Mouse (Mus musculus) macrophage (primary cell): Measurements from ENCODE around the gene Fitm1. TPM values are rescaled to one million over a fixed set of nuclear protein-coding genes. Genes with fewer than 3 reads are reported as not detected.

Source experiments
- H3K27ac ChIP-seq: fragments of 350-480 bp; formaldehyde crosslinking; 2 replicates; pipeline ENCODE4 v1.9.0; 2021
- H3K36me3 ChIP-seq: fragments of 350-480 bp; formaldehyde crosslinking; 2 replicates; pipeline ENCODE4 v1.9.0; 2021; ENCODE audit errors: inconsistent target
- H3K4me3 ChIP-seq: fragments of 350-480 bp; formaldehyde crosslinking; 2 replicates; pipeline ENCODE4 v1.9.0; 2021; ENCODE audit errors: inconsistent target
- H3K79me2 ChIP-seq: fragments of 350-480 bp; formaldehyde crosslinking; 2 replicates; pipeline ENCODE4 v1.9.0; 2021; ENCODE audit errors: inconsistent target
- WGBS: methylation state at CpG from one replicate; pipeline ENCODE4 v1.1.7; 2026; ENCODE audit warnings: inconsistent platforms; ENCODE audit not compliant: missing documents; 5-methylcytosine and 5-hydroxymethylcytosine counted together
- polyA plus RNA-seq: library from polyadenylated mRNA; stranded (reverse); fragments of 250-400 nt; gene quantifications from 3 replicates; pipeline ENCODE4 v1.2.4, GENCODE M21; 2018; ENCODE audit warnings: inconsistent platforms

Fitm1 gene
- polyA plus RNA-seq, 1 experiment from 2014 or later: not detected

DNA sequence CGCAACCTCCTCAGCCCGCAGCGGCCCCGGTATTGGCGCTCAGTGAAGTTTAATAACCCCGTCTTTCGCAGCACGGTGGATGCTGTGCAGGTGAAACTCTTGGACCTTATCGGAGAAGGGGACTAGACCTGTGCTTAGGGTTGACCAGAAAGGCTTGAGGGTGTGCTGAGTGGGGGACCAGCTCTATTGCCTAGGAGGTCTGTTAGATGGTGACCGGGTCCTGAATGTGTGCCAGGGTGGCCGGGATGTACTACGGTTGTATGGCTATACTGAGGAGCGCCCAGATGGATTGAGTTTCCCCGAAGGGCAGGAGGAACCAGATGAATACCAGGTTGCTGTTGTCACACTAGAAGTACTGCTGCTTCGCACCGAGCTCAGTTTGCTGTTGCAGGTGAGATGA, 16.8 kb downstream of the Fitm1 start:
- WGBS: 5% methylated on average over 16 of the region's 16 CpGs
- peak overlapping the region; percentile 97 for H3K4me3 ChIP-seq

DNA sequence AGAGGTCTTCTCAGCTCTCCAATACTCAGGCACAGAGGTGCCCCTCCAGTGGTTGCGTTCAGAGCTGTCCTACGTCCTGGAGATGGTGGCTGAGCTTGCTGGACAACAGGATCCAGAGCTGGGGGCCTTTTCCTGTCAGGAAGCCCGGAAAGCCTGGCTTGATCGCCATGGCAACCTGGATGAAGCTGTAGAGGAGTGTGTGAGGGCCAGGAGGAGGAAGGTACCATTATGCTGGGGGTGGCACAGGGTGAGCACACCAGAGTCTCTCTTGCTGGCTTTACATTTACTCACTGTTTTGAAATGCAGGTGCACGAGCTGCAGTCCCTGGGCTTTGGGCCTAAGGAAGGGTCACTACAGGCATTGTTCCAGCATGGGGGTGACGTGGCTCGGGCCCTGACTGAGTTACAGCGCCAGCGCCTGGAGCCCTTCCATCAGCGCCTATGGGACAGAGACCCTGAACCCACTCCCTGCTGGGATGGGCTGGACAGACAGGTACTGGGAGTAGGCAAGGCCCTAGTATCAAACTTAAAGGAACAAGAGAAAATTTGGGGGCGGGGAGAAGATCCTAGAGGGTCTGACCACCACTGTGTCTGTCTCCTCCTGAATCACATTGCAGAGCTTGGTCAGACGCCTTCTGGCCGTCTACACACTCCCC, 20.7 kb downstream of the Fitm1 start:
- H3K27ac ChIP-seq: no peak overlapping the region
- H3K36me3 ChIP-seq: peaks cover 67% of the 10 kb centered on the region
- WGBS: 95% methylated on average over 13 of the region's 13 CpGs
- no peak overlapping the region for H3K4me3 ChIP-seq
- peaks cover 61% of the 10 kb centered on the region for H3K79me2 ChIP-seq

More for the DNA sequence above, 16.8 kb downstream of the Fitm1 start:
- Histone ChIP-seq H3K79me2 (peaks cover 86% of the 10 kb centered on the region), H3K36me3 (peaks cover 49% of the 10 kb centered on the region), H3K27ac (peak overlapping the region; percentile 17)

DNA sequence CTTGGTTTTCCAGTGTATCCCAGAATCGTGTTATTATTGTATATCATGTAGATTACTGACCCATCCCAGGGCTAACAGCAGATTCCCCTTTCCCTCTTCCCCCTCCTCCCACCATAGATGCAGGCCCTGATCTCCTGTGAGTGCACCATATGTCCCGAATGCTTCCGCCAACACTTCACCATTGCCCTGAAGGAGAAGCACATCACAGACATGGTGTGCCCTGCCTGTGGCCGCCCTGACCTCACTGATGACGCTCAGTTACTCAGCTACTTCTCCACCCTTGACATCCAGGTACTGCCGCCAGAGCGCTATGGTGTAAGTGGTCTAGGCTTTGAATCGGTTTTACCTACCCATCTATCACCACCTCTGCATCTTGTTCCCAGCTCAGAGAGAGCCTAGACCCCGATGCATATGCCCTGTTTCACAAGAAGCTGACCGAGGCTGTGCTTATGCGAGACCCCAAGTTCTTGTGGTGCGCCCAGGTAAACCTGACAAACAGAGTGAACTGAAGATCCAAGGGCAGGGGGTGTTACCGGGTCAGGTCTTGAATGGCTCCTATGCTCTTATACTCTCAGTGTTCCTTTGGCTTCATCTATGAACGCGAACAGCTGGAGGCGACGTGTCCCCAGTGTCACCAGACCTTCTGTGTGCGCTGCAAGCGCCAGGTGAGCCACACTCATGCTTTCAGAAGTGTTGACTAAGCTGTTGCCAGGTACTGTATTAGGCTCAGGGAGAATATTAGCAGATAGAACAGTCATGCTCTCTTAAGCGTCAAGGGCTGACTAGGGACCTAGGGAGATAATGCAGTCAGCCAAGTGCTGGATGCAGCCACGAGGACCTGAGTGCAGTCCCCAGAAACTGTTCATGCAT, 23.3 kb downstream of the Fitm1 start:
- peaks cover 78% of the 10 kb centered on the region for H3K36me3 ChIP-seq
- WGBS: 93% methylated on average over 18 of the region's 21 CpGs
- no peak overlapping the region for H3K4me3 ChIP-seq

DNA sequence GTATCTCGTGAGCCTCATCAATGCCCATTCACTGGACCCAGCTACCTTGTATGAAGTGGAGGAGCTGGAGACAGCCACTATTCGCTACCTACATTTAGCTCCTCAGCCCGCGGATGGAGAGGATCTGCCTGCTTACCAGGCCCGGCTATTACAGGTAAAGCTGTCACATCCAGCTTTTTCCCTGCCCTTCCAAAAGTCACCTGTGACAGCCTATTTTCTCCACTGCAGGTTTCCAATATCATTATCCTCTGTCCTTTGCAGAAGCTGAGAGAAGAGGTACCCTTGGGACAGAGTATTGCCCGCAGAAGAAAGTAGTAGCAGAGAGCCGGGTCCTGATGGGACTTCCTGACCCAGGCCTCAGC, 27.8 kb downstream of the Fitm1 start, which contains the start of gene Irf9:
TSS of gene Irf9 (plus strand) at position 301 of the 362 bp plus-strand sequence.
- Histone ChIP-seq H3K36me3 (peaks cover 64% of the 10 kb centered on the region), H3K79me2 (peaks cover 66% of the 10 kb centered on the region), H3K4me3 (peak within 1 kb of the TSS; percentile 79), H3K27ac (peak within 1 kb of the TSS; percentile 96)
- WGBS: 54% methylated on average over 7 of the region's 7 CpGs

More for the DNA sequence above, 23.3 kb downstream of the Fitm1 start:
- H3K79me2 ChIP-seq: peaks cover 65% of the 10 kb centered on the region
- no peak overlapping the region for H3K27ac ChIP-seq

DNA sequence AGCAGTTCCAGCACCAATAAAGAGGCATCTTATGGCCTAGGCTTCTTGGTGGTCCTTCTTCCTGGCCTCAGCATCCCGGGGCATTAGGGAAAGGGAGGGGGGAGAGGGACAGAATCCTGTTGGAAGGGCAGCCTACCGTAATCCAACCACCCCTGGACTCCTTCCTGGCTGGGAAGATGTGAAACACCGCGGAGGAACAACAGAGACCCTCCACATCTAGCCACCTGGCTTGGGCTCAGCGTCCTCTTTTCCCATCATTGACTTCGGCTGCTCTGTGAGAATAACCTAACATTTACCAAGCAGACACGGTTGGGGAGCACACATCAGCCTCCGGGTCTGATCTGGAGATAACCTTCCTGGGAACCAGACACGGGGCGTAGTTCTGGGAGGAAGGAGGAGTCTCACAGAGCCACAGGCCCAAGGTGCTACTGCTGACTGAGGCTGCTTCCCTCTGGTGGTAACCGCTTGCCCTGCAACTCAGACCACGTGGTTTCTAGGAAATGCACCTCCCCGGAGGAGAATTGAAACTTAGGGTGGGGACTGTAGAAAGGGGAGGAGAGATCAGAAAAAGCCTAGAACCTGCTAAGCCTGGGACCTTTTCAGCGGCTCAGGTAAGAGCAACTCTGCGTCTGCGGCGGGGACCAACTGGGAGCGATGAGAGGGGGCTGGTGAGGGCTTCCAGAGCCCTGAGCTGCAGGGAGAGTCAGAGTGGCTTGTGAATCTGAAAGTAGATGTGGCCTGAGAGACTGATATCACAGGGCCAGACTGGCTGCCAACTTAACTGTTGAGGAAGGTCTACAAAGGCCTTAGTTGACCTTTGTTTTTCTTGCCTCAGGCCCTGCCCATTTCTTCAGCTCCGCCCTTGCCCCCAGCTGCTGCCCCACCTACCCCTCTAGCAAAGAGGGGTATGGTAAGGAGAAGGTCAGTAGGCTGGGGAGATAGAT, 28.5 kb downstream of the Fitm1 start:
- peak overlapping the region; percentile 96 for H3K27ac ChIP-seq
- peaks cover 66% of the 10 kb centered on the region for H3K79me2 ChIP-seq
- H3K36me3 ChIP-seq: peaks cover 64% of the 10 kb centered on the region
- H3K4me3 ChIP-seq: peak overlapping the region; percentile 79
- 0% methylated on average over 19 of the region's 19 CpGs for WGBS

DNA sequence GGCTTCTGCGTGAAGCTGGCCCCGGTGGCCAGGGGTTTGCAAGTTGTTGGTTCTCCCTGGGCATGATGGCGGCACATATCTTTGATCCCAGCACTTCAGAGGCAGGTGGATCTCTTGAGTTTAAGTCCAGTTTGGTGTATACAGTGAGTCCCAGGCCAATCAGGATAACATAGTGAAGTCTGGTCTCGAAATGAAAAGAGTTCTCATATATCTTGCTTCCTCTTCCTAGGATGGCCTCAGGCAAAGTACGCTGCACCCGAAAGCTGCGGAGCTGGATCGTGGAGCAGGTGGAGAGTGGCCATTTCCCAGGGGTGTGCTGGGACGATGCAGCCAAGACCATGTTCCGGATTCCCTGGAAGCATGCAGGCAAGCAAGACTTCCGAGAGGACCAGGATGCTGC, 29.4 kb downstream of the Fitm1 start:
- H3K4me3 ChIP-seq: peak overlapping the region; percentile 79
- peaks cover 64% of the 10 kb centered on the region for H3K36me3 ChIP-seq
- H3K27ac ChIP-seq: peak overlapping the region; percentile 96
- H3K79me2 ChIP-seq: peaks cover 66% of the 10 kb centered on the region
- WGBS: 36% methylated on average over 11 of the region's 11 CpGs

DNA sequence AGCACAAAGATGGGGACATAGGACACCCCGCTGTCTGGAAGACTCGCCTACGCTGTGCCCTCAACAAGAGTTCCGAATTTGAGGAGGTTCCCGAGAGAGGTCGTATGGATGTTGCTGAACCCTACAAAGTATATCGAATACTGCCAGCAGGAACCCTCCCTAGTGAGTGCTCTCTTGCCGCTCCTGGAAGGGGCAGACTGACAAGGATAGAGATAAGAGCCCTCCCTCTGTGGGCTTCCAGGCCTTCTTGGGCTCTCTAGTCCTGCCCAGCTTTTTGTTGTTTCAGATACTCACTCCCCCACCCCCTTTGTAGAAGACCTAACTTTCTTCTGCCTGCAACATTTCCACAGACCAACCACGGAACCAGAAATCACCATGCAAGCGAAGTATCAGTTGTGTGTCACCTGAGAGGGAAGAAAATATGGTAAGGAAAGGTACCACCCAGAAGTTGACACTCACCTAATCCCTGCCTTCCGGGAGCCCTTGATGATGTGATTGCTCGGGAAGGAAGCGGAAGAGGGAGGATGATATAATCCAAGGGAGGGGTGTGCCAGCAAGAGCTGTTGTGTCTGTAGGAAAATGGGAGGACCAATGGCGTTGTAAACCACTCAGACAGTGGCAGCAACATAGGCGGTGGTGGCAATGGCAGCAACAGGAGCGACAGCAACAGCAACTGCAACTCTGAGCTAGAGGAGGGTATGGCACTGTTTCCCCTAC, 30.5 kb downstream of the Fitm1 start:
- Histone ChIP-seq H3K36me3 (peaks cover 54% of the 10 kb centered on the region), H3K27ac (no peak overlapping the region), H3K79me2 (peaks cover 63% of the 10 kb centered on the region), H3K4me3 (no peak overlapping the region)
- WGBS: 91% methylated on average over 16 of the region's 16 CpGs

DNA sequence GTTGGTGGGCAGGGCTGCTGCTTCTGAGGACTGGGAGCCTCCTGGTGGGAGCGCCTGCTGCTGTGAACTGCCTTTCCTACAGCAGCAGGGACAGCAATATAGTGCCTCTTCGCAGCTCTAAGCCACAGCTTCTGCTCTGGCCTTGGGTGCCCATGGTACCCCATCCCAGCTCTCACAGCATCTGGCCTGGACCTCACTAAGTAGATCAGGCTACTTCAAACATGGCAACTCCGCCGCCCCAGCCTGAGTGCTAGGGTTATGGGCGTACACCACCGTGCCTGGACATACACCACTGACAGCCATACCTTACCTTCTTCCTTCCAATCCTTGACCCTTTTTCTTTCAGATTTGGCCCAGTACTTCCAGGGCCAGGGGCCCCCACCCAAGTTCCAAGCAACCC, 32.9 kb downstream of the Fitm1 start:
- Histone ChIP-seq H3K36me3 (peaks cover 40% of the 10 kb centered on the region), H3K79me2 (peaks cover 39% of the 10 kb centered on the region), H3K4me3 (no peak overlapping the region), H3K27ac (no peak overlapping the region)
- WGBS: 85% methylated on average over 6 of the region's 6 CpGs

DNA sequence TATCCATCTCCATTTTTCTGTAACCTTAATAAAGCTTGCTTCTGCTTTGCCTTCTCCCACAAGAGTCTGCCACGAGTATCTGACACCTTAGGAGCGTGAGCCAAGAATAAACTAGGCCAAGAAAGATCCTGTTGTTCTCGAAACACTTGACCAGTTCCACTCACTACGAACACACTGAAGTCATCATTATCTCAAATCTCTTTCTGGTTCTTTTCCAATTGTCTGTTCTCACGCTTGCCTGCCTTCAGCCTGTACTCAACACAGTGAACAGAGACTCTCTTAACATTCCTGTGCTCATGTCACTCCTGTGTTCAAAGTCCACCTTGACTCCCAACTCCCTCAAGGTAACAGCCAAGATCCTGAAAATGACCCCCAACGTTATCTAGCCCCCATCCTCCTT, 37.9 kb downstream of the Fitm1 start:
- WGBS: 79% methylated on average over 6 of the region's 6 CpGs
- Histone ChIP-seq H3K4me3 (no peak overlapping the region), H3K36me3 (peaks cover 15% of the 10 kb centered on the region), H3K27ac (no peak overlapping the region), H3K79me2 (no peaks in the 10 kb centered on the region)

DNA sequence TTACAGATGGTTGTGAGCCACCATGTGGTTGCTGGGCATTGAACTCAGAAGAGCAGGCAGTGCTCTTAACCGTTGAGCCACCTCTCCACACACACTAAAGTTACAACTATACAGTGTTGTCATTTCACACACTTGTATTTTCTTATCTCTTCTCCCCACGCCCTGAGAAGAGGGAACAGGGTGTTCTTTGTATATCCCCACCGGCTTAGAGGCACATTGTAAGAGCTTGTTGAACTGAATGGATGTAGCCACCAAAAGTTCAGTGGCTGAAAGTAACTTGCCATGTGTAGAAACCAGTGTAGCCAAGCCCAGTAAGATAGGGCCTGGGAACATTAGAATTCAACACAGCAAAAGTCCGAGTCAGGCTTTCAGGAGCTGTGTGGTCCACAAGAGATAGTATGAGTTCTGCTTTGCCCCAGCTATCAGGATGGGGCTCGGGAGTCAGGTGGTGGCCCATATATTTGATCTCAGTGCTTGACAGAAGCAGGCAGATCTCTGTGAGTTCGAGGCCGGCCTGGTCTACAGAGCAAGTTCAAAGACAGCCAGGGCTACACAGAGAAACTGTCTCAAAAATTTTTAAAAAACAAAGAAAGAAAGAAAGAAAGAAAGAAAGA, 39.3 kb downstream of the Fitm1 start:
- Histone ChIP-seq H3K79me2 (no peaks in the 10 kb centered on the region), H3K36me3 (peaks cover 2% of the 10 kb centered on the region; the same call in 1 of the 2 replicates), H3K4me3 (no peak overlapping the region), H3K27ac (no peak overlapping the region)
- 93% methylated on average over 7 of the region's 7 CpGs for WGBS

DNA sequence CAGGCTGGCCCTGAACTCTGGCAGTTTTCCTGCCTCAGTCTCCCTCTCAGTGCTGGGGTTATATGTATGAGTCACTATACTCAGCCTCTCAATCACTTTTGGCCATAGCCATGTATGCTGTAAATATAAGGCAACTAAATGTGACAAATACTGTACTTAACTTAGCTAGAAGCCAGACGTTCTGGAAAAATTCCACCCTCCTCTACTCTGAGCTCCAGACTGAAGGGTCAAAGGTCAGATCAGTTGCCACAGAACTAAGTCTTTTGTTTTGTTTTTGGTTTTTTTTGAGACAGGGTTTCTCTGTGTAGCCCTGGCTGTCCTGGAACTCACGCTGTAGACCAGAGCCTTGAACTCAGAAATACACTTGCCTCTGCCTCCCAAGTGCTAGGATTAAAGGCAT, 40.5 kb downstream of the Fitm1 start:
- Histone ChIP-seq H3K4me3 (no peak overlapping the region), H3K79me2 (no peaks in the 10 kb centered on the region), H3K36me3 (no peaks in the 10 kb centered on the region), H3K27ac (no peak overlapping the region)
- 86% methylated on average over 2 of the region's 2 CpGs for WGBS

DNA sequence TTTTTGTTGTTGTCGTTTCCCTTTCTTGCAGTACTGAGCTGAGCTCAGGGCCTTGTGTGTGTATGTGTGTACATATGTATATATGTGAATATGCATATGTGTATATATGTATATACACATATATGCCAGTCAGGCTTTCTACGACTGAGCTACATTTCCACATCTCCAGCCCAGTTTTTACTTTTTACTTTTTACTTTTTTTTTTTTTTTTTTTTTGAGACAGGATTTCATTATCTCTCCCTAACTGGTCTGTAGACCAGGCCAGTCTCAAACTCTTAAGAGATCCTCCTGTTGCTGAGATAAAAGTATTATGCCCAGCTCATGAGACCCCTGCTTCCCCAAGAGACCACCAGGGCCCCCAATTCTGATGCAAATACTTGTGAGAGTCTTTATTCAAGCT, 41.4 kb downstream of the Fitm1 start:
- Histone ChIP-seq H3K27ac (no peak overlapping the region), H3K79me2 (no peaks in the 10 kb centered on the region), H3K36me3 (no peaks in the 10 kb centered on the region), H3K4me3 (no peak overlapping the region)
- 93% methylated on average over 2 of the region's 2 CpGs for WGBS

DNA sequence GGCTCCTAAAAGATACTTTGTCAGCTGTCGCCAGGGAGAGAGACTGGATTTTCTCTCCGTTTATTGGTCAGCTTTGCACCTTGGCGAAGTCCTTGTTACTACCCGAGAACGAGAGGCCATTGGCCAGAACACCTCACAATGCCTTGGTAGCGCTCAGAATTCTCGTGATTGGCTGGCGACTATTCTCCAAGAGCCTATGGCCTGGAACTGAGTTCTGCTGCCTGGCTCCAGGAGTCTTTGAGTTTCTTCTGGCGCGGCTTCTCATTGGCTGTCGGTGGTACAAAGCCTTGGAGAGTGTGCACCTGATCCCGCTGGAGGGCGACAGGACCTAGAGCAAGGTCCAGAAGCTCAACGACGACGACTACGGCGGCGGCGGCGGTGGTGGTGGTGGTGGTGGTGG, 42.4 kb downstream of the Fitm1 start, which contains the start of gene Rec8:
TSS of gene Rec8 (plus strand) at position 216 of the 400 bp plus-strand sequence.
- H3K79me2 ChIP-seq: no peaks in the 10 kb centered on the region
- WGBS: 48% methylated on average over 14 of the region's 21 CpGs
- H3K4me3 ChIP-seq: no peak within 1 kb of the TSS
- no peaks in the 10 kb centered on the region for H3K36me3 ChIP-seq
- no peak within 1 kb of the TSS for H3K27ac ChIP-seq
